Mouse (Mus musculus): ENCODE results near the gene Foxm1. TPM values are rescaled to one million over a fixed set of nuclear protein-coding genes. Genes with fewer than 3 reads are reported as not detected.

Foxm1 gene
- total RNA-seq, 2 experiments from 2014 or later = 1.5 to 1.6 TPM

GRCm38 (mm10) chr6:128418076-128418475 lies 55.3 kb downstream of the Foxm1 start:
- no peak for DNase-seq (ENCODE audit: low spot score)
- intact Hi-C loops (cut with DNase I) = no loop called here

GRCm38 (mm10) chr6:128421036-128421435 lies 58.3 kb downstream of the Foxm1 start:
- intact Hi-C loops (cut with DNase I) = no loop called here

GRCm38 (mm10) chr6:128421480-128421879 lies 58.7 kb downstream of the Foxm1 start:
- intact Hi-C loops (cut with DNase I) = no loop called here
- DNase-seq (ENCODE audit: low spot score) = no peak

More at GRCm38 (mm10) chr6:128421036-128421435, 58.3 kb downstream of the Foxm1 start:
- DNase-seq (ENCODE audit: low spot score) = no peak

GRCm38 (mm10) chr6:128423496-128424268 lies 60.9 kb downstream of the Foxm1 start:
- no peak for DNase-seq (ENCODE audit: low spot score)
- intact Hi-C loops (cut with DNase I) = no loop called here

GRCm38 (mm10) chr6:128424269-128425019 lies 61.7 kb downstream of the Foxm1 start, which contains the start of gene Itfg2:
Gene Itfg2 (minus strand): TSS chr6:128424931.
- intact Hi-C loops (cut with DNase I) = no loop called here
- peak; percentile 93 for DNase-seq (ENCODE audit: low spot score)

GRCm38 (mm10) chr6:128425046-128425445 lies 62.3 kb downstream of the Foxm1 start:
- intact Hi-C loops (cut with DNase I) = no loop called here
- no peak for DNase-seq (ENCODE audit: low spot score)

Other genes starting within 250 kb of the Foxm1 start
- 100 to 1,000 TPM; 129 to 132 TPM for gene Tspan9, start 219.4 kb upstream of the Foxm1 start, total RNA-seq (2021)
- 1 to 10 TPM; 3.7 to 4.4 TPM for gene Tead4, start 62.1 kb upstream of the Foxm1 start, total RNA-seq (2021)
- 1 to 10 TPM; 6.7 to 8.7 TPM for gene Tulp3, start 7.1 kb upstream of the Foxm1 start, total RNA-seq (2021)
- 1 to 10 TPM; 8.5 to 9.8 TPM for gene Rhno1, start 56 bp upstream of the Foxm1 start, total RNA-seq (2021)
- gene Tex52, start 12.5 kb downstream of the Foxm1 start, total RNA-seq (2021) = not detected
- gene Gm44596, start 12.5 kb downstream of the Foxm1 start, total RNA-seq (2021) = not detected
- gene Nrip2, start 36.3 kb downstream of the Foxm1 start, total RNA-seq (2021) = 1 to 10 TPM; 1.1 to 2.4 TPM
- gene Itfg2, start 62.0 kb downstream of the Foxm1 start, total RNA-seq (2021) = 10 to 100 TPM; 17.1 to 18.8 TPM
- 100 to 1,000 TPM; 368 to 372 TPM for gene Fkbp4, start 75.7 kb downstream of the Foxm1 start, total RNA-seq (2021)
- gene Pzp, start 163.8 kb downstream of the Foxm1 start, total RNA-seq (2021) = 1 to 10 TPM; 1.5 to 1.7 TPM
- not detected for gene A2ml1, start 218.6 kb downstream of the Foxm1 start, total RNA-seq (2021)